Mouse (Mus musculus): ENCODE measurements around the gene Rpl7a.
A peak's percentile ranks its signal among the peaks of the same experiment; 100 is the strongest.
"Not testable (repeated sequence)": the region's sequence is repeated elsewhere in the genome, so short reads cannot be mapped to it uniquely, and the experiment has no call there.

Rpl7a gene

GRCm38 (mm10) chr2:26910124-26910993, at the start of gene Rpl7a, which contains the start of gene Med22:
Rpl7a (plus strand) TSS chr2:26910764.
Med22 (minus strand) TSS chr2:26910677.
- DNase-seq: peak; percentile 99

- DNase-seq: no peak
Measured at GRCm38 (mm10) chr2:26862856-26863255, 47.7 kb upstream of the Rpl7a start.

GRCm38 (mm10) chr2:26864879-26865278, 45.7 kb upstream of the Rpl7a start, which contains the start of gene Abo:
Abo (minus strand) TSS chr2:26864979.
- no peak for DNase-seq

GRCm38 (mm10) chr2:26870666-26871065, 39.9 kb upstream of the Rpl7a start:
- no peak for DNase-seq

GRCm38 (mm10) chr2:26878571-26878970, 32.0 kb upstream of the Rpl7a start:
- no peak for DNase-seq

GRCm38 (mm10) chr2:26885541-26885940, 25.0 kb upstream of the Rpl7a start:
- DNase-seq: not testable (repeated sequence)

GRCm38 (mm10) chr2:26886170-26886569, 24.4 kb upstream of the Rpl7a start:
- DNase-seq: not testable (repeated sequence)

GRCm38 (mm10) chr2:26895898-26896297, 14.7 kb upstream of the Rpl7a start:
- no peak for DNase-seq

GRCm38 (mm10) chr2:26900731-26901130, 9.8 kb upstream of the Rpl7a start:
- no peak for DNase-seq

- DNase-seq: no peak
Measured at GRCm38 (mm10) chr2:26901834-26902400, 8.6 kb upstream of the Rpl7a start.

GRCm38 (mm10) chr2:26902467-26903220, 7.9 kb upstream of the Rpl7a start, which contains the start of gene Surf6:
Surf6 (minus strand) TSS chr2:26902879.
- peak; percentile 97 for DNase-seq

GRCm38 (mm10) chr2:26903311-26903710, 7.3 kb upstream of the Rpl7a start:
- no peak for DNase-seq

GRCm38 (mm10) chr2:26905936-26906335, 4.6 kb upstream of the Rpl7a start:
- no peak for DNase-seq

GRCm38 (mm10) chr2:26906431-26906830, 4.1 kb upstream of the Rpl7a start:
- no peak for DNase-seq

- no peak for DNase-seq
Measured at GRCm38 (mm10) chr2:26907109-26907508, 3.5 kb upstream of the Rpl7a start.

GRCm38 (mm10) chr2:26908710-26909386, 1.7 kb upstream of the Rpl7a start:
- DNase-seq: no peak

- DNase-seq: no peak
Measured at GRCm38 (mm10) chr2:26909387-26909784, 1.2 kb upstream of the Rpl7a start.

- DNase-seq: peak; percentile 61
Measured at GRCm38 (mm10) chr2:26910994-26911765, 616 bp downstream of the Rpl7a start.

- no peak for DNase-seq
Measured at GRCm38 (mm10) chr2:26912253-26912770, 1.7 kb downstream of the Rpl7a start.

- no peak for DNase-seq
Measured at GRCm38 (mm10) chr2:26913416-26914147, 3.0 kb downstream of the Rpl7a start.
